Mouse (Mus musculus): ENCODE measurements around the gene Zan. TPM values are rescaled to one million over a fixed set of nuclear protein-coding genes. Genes with fewer than 3 reads are reported as not detected.

Zan gene
- total and polyA plus RNA-seq, 3 experiments = 0.04 to 0.10 TPM; not detected in 1

DNA sequence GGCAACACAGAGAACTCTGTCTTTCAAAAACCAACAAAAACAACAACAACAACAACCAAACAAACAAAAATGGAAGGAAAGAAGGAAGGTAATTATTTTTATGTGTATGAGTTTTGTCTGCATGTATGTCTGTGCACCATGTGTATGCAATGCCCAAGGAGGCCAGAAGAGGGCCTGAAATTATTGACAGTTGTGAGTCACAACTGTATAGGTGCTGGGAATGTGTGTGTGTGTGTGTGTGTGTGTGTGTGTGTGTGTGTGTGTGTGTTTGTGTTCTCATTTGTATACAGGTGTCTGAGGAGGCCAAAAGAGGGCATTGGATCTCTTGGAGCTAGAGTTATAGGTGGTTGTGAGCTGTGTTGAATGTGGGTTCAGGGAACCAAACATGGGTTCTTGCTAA is 133.0 kb downstream of the Zan start:
- Histone ChIP-seq H3K4me2 (ENCODE audit: insufficient read depth, low read depth, poor library complexity, severe bottlenecking) (no peak overlapping the region), H3K9ac (ENCODE audit: insufficient read depth, low read depth) (no peak overlapping the region), H3K4me1 (ENCODE audit: control insufficient read depth in 1 of 2, insufficient read depth in 2 of 2) (peaks cover 4 to 29% of the 10 kb centered on the region in 2 experiments; a peak in 2 of 4 replicates), H3K27me3 (replicated peaks) (peaks cover 18% of the 10 kb centered on the region), H3K4me3 (replicated peaks in 1 of 3; ENCODE audit: low read depth in 2 of 3, low read length in 2 of 3, poor library complexity in 1 of 3) (no peak overlapping the region), H3K9me3 (replicated peaks; ENCODE audit: low read length) (peaks cover 6% of the 10 kb centered on the region), H3K27ac (ENCODE audit: insufficient read depth, low read depth) (no peak overlapping the region), H3K79me2 (replicated peaks; ENCODE audit: control insufficient read depth, extremely low read depth, insufficient read depth, poor library complexity, severe bottlenecking) (no peaks in the 10 kb centered on the region), H3K36me3 (replicated peaks in 1 of 2; ENCODE audit: control insufficient read depth in 1 of 2, insufficient read depth in 1 of 2, low read length in 1 of 2) (no peaks in the 10 kb centered on the region)
- TF ChIP-seq SIN3A (IDR thresholded peaks at IDR 0.05; ENCODE audit: low read length) (no peak), RAD21 (IDR thresholded peaks at IDR 0.05; ENCODE audit: low read depth, low read length) (no peak), TBP (conservative IDR thresholded peaks at IDR 0.05; ENCODE audit: low read depth, low read length) (no peak), HCFC1 (IDR thresholded peaks at IDR 0.05; ENCODE audit: low read depth, low read length) (no peak)
- no peak for DNase-seq (ENCODE audit: extremely low read depth)
- in situ Hi-C loops (cut with MboI; ENCODE audit: low pct_ligation_motif_present, low pct_unique_long_range_greater_than_20kb, low sequenced_read_pairs) = no loop called here
- dilution Hi-C loops (cut with MboI; ENCODE audit: extremely low pct_ligation_motif_present, extremely low pct_unique_long_range_greater_than_20kb, low sequenced_read_pairs) = no loop called here

DNA sequence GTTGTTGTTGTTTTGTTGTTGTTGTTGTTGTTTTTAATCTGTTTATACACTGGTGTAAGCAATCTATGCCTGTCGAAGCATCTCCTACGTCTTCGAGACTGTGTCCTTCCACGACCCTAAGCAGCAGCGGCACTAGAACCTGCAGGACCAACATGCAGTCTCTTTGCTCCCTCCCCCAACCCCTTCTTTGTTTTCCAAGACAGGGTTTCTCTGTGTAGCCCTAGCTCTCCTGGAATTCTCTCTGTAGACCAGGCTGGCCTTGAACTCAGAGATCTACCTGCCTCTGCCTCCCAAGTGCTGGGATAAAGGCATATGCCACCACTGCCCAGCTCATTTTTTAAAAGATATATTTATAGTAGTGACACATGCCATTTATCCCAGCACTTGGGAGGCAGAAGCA is 133.5 kb downstream of the Zan start:
- TF ChIP-seq E2F4 (IDR thresholded peaks at IDR 0.05; ENCODE audit: insufficient replicate concordance, low read depth, low read length) (no peak), MAX (IDR thresholded peaks at IDR 0.05; ENCODE audit: low read length) (no peak), MAFK (IDR thresholded peaks at IDR 0.05; ENCODE audit: insufficient replicate concordance, low read length) (no peak), MAZ (IDR thresholded peaks at IDR 0.05; ENCODE audit: low read depth, low read length) (no peak), NELFE (IDR thresholded peaks at IDR 0.05; ENCODE audit: low read depth, low read length) (no peak), CHD1 (IDR thresholded peaks at IDR 0.05; ENCODE audit: low read depth, low read length) (no peak), HCFC1 (IDR thresholded peaks at IDR 0.05; ENCODE audit: low read depth, low read length) (no peak)
- no peak overlapping the region for H3K27ac ChIP-seq (ENCODE audit: insufficient read depth, low read depth)
- peaks cover 4 to 29% of the 10 kb centered on the region in 2 experiments; a peak in 2 of 4 replicates for H3K4me1 ChIP-seq (ENCODE audit: control insufficient read depth in 1 of 2, insufficient read depth in 2 of 2)
- H3K9ac ChIP-seq (ENCODE audit: insufficient read depth, low read depth) = no peak overlapping the region
- dilution Hi-C loops (cut with MboI; ENCODE audit: extremely low pct_ligation_motif_present, extremely low pct_unique_long_range_greater_than_20kb, low sequenced_read_pairs) = no loop called here
- peaks cover 6% of the 10 kb centered on the region for H3K9me3 ChIP-seq (replicated peaks; ENCODE audit: low read length)
- H3K36me3 ChIP-seq (replicated peaks in 1 of 2; ENCODE audit: control insufficient read depth in 1 of 2, insufficient read depth in 1 of 2, low read length in 1 of 2) = no peaks in the 10 kb centered on the region
- no peak overlapping the region for H3K4me3 ChIP-seq (replicated peaks in 1 of 3; ENCODE audit: low read depth in 2 of 3, low read length in 2 of 3, poor library complexity in 1 of 3)
- in situ Hi-C loops (cut with MboI; ENCODE audit: low pct_ligation_motif_present, low pct_unique_long_range_greater_than_20kb, low sequenced_read_pairs) = no loop called here
- H3K27me3 ChIP-seq (replicated peaks) = peaks cover 14% of the 10 kb centered on the region
- no peak overlapping the region for H3K4me2 ChIP-seq (ENCODE audit: insufficient read depth, low read depth, poor library complexity, severe bottlenecking)
- H3K79me2 ChIP-seq (replicated peaks; ENCODE audit: control insufficient read depth, extremely low read depth, insufficient read depth, poor library complexity, severe bottlenecking) = no peaks in the 10 kb centered on the region
- DNase-seq (ENCODE audit: extremely low read depth) = no peak

DNA sequence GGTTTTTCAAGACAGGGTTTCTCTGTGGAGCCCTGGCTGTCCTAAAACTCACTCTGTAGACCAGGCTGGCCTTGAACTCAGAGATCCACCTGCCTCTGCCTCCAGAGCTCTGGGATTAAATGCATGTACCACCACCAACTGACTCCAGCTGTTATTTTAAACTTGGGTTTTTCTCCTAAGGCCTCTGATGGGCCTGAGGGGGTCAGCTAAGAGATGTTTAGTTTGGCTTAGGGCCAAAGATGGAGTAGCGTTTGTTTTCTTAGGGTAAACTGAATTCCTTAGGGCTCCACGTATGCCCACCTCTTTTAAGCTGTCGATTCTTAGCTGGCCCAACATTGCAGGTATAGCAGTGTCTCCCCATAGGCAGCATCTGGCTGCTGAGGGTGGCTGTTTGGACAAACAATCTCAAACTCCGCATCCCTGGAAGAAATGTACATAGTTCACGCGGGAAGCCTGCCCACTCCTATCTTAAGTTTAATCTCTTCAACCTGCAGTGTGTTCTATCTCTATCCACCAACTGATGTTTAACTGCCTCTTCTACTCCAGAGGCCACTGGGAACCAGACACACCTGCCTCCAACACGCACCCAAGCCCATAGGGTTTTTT is 134.4 kb downstream of the Zan start:
- Histone ChIP-seq H3K4me2 (ENCODE audit: insufficient read depth, low read depth, poor library complexity, severe bottlenecking) (no peak overlapping the region), H3K9me3 (replicated peaks; ENCODE audit: low read length) (peaks cover 6% of the 10 kb centered on the region), H3K27ac (ENCODE audit: insufficient read depth, low read depth) (no peak overlapping the region), H3K9ac (ENCODE audit: insufficient read depth, low read depth) (no peak overlapping the region), H3K4me1 (ENCODE audit: control insufficient read depth in 1 of 2, insufficient read depth in 2 of 2) (peaks cover 4 to 29% of the 10 kb centered on the region in 2 experiments; a peak in 2 of 4 replicates), H3K79me2 (replicated peaks; ENCODE audit: control insufficient read depth, extremely low read depth, insufficient read depth, poor library complexity, severe bottlenecking) (no peaks in the 10 kb centered on the region), H3K36me3 (replicated peaks in 1 of 2; ENCODE audit: control insufficient read depth in 1 of 2, insufficient read depth in 1 of 2, low read length in 1 of 2) (no peaks in the 10 kb centered on the region), H3K27me3 (replicated peaks) (peaks cover 18% of the 10 kb centered on the region), H3K4me3 (replicated peaks in 1 of 3; ENCODE audit: low read depth in 2 of 3, low read length in 2 of 3, poor library complexity in 1 of 3) (no peak overlapping the region)
- no peak for TF ChIP-seq MEF2A (IDR thresholded peaks at IDR 0.05; ENCODE audit: borderline replicate concordance, low read depth, low read length)
- no peak for TF ChIP-seq RCOR1 (conservative IDR thresholded peaks at IDR 0.05; ENCODE audit: low read depth, low read length)
- no peak for TF ChIP-seq JUN (IDR thresholded peaks at IDR 0.05; ENCODE audit: insufficient read depth, low read depth, low read length)
- no peak for TF ChIP-seq USF2 (conservative IDR thresholded peaks at IDR 0.05; ENCODE audit: low read depth, low read length)
- TF ChIP-seq BHLHE40 (IDR thresholded peaks at IDR 0.05; ENCODE audit: low read depth, low read length) = no peak
- TF ChIP-seq ZNF384 (IDR thresholded peaks at IDR 0.05; ENCODE audit: low read depth, low read length) = no peak
- DNase-seq (ENCODE audit: extremely low read depth) = no peak
- in situ Hi-C loops (cut with MboI; ENCODE audit: low pct_ligation_motif_present, low pct_unique_long_range_greater_than_20kb, low sequenced_read_pairs) (no loop called here), dilution Hi-C loops (cut with MboI; ENCODE audit: extremely low pct_ligation_motif_present, extremely low pct_unique_long_range_greater_than_20kb, low sequenced_read_pairs) (no loop called here)

All from CH12.LX (cell line).